ENCODE assay signal across 9 mouse cellular contexts in the genomic region with DNA sequence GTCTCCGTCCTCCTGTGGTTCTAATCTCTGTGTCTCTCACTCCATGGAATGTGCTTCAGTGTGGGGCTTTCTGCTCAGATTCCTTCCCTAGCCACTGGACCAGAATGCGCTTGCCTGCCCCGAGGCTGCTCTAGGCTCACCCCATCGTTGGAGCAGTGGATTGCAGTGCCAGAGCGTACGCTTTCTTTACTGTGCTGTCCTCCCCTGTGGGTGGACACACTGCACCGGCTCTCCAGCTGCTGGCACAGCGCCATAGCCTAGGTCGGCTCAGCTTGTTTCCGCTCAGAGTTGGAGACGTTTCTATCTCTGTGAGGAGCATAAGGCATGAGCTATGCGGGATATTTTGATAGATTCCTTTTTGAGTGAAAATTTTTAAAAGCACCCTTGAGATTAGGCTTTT. TPM values are rescaled to one million over a fixed set of nuclear protein-coding genes. Genes with fewer than 3 reads are reported as not detected.
DNase-seq lines count a peak whose midpoint lies in the region; ATAC-seq and TF ChIP-seq lines count a peak whose summit lies in the region.
"Had no signal": no experiment of that assay in that cellular context is flagged by ENCODE, and none has a peak within 500 bp of the region (broad histone marks: within the 10 kb centered on the region; RNA-seq: fewer than 3 reads in every experiment).

No protein-coding gene starts in this region.

- peak; percentile 43 to 50 for DNase-seq in left cerebral cortex, adult 18-20 months (ENCODE audit: low spot score in 2 of 2)
- DNase-seq in left cerebral cortex, adult 2 months (ENCODE audit: extremely low spot score in 1 of 2, low spot score in 2 of 2): no peak
- DNase-seq in adrenal gland, postnatal 14 days: peak; percentile 80
- peak; percentile 82 for DNase-seq in gastrocnemius, adult 2 months

- H3K9ac ChIP-seq in intestine, embryonic 16.5 days (ENCODE audit: low read depth, low read length): peak overlapping the region; percentile 31; the same call in 1 of the 2 replicates
- no peak overlapping the region for H3K9ac ChIP-seq in lung, embryonic 15.5 days
- no peak overlapping the region for H3K9ac ChIP-seq in stomach, embryonic 16.5 days (ENCODE audit: low read length)

- no peak overlapping the region for H3K4me3 ChIP-seq in left cerebral cortex, adult 2 months
- no peak overlapping the region for H3K4me3 ChIP-seq in gastrocnemius, adult 2 months
- no peak overlapping the region for H3K4me3 ChIP-seq in intestine, embryonic 16.5 days (ENCODE audit: low read length)
- H3K4me3 ChIP-seq in lung, embryonic 15.5 days: no peak overlapping the region
- H3K4me3 ChIP-seq in stomach, embryonic 16.5 days (replicated peaks; ENCODE audit: low read length): no peak overlapping the region
- H3K4me3 ChIP-seq: erythroblast, embryonic 14.5 days had no signal

- WGBS in intestine, embryonic 16.5 days: 47% methylated on average over 12 of the region's 12 CpGs
- WGBS in lung, embryonic 15.5 days: 21% methylated on average over 12 of the region's 12 CpGs
- WGBS in stomach, embryonic 16.5 days: 36% methylated on average over 12 of the region's 12 CpGs

- no peak for TF ChIP-seq CTCF in left cerebral cortex, adult 2 months (IDR thresholded peaks at IDR 0.05)
- no peak for TF ChIP-seq CTCF in gastrocnemius, adult 2 months (IDR thresholded peaks at IDR 0.05)

- no peaks in the 10 kb centered on the region for H3K27me3 ChIP-seq in intestine, embryonic 16.5 days (replicated peaks; ENCODE audit: control insufficient read depth, insufficient read depth, low read length)
- H3K27me3 ChIP-seq in lung, embryonic 15.5 days: no peaks in the 10 kb centered on the region
- no peaks in the 10 kb centered on the region for H3K27me3 ChIP-seq in stomach, embryonic 16.5 days (ENCODE audit: control insufficient read depth, insufficient read depth, low read length)

- peaks cover 47% of the 10 kb centered on the region for H3K4me1 ChIP-seq in intestine, embryonic 16.5 days (ENCODE audit: control insufficient read depth, insufficient read depth, low read length)
- peaks cover 32% of the 10 kb centered on the region for H3K4me1 ChIP-seq in lung, embryonic 15.5 days
- peaks cover 15% of the 10 kb centered on the region for H3K4me1 ChIP-seq in stomach, embryonic 16.5 days (ENCODE audit: control insufficient read depth, insufficient read depth, low read length)

- no peak overlapping the region for H3K4me2 ChIP-seq in intestine, embryonic 16.5 days (ENCODE audit: low read depth, low read length)
- H3K4me2 ChIP-seq in lung, embryonic 15.5 days: no peak overlapping the region
- H3K4me2 ChIP-seq in stomach, embryonic 16.5 days (ENCODE audit: low read depth, low read length): no peak overlapping the region

- intact Hi-C loops in left cerebral cortex, adult 2 months (cut with DNase I): no loop called here
- intact Hi-C loops in gastrocnemius, adult 2 months (cut with DNase I): no loop called here

- H3K36me3 ChIP-seq in intestine, embryonic 16.5 days (ENCODE audit: control insufficient read depth, insufficient read depth, low read length): no peaks in the 10 kb centered on the region
- H3K36me3 ChIP-seq in lung, embryonic 15.5 days: no peaks in the 10 kb centered on the region
- no peaks in the 10 kb centered on the region for H3K36me3 ChIP-seq in stomach, embryonic 16.5 days (ENCODE audit: control insufficient read depth, insufficient read depth, low read length)

- no peak overlapping the region for H3K27ac ChIP-seq in left cerebral cortex, adult 2 months
- peak overlapping the region; percentile 24; the same call in 1 of the 2 replicates for H3K27ac ChIP-seq in gastrocnemius, adult 2 months
- peak overlapping the region; percentile 17; the same call in 1 of the 2 replicates for H3K27ac ChIP-seq in intestine, embryonic 16.5 days (ENCODE audit: low read length)
- H3K27ac ChIP-seq in lung, embryonic 15.5 days: no peak overlapping the region
- H3K27ac ChIP-seq in stomach, embryonic 16.5 days (ENCODE audit: low read length): no peak overlapping the region

- H3K9me3 ChIP-seq in intestine, embryonic 16.5 days (ENCODE audit: control insufficient read depth, low read length): no peaks in the 10 kb centered on the region
- no peaks in the 10 kb centered on the region for H3K9me3 ChIP-seq in lung, embryonic 15.5 days
- H3K9me3 ChIP-seq in stomach, embryonic 16.5 days (replicated peaks; ENCODE audit: control insufficient read depth, low read length): no peaks in the 10 kb centered on the region

- ATAC-seq in intestine, embryonic 16.5 days: peak; percentile 41
- ATAC-seq in lung, embryonic 15.5 days (ENCODE audit: borderline replicate concordance, extremely low read depth, low FRiP score, low TSS enrichment): peak; percentile 76; the same call in 1 of the 2 replicates
- peak; percentile 65; the same call in 1 of the 2 replicates for ATAC-seq in stomach, embryonic 16.5 days (ENCODE audit: insufficient read depth, low FRiP score)
- no peak for ATAC-seq in activated CD4-positive, CD25-positive, alpha-beta regulatory T cell, adult 4 months

RNA-seq across cellular contexts. Expression of a gene that starts 31.4 kb away (rescaled TPM):
- total RNA-seq in left cerebral cortex, adult 18-20 months (2021): 10 to 100 TPM; 15.5 to 16.7 TPM
- 10 to 100 TPM; 14.7 to 16.6 TPM for total RNA-seq in left cerebral cortex, adult 2 months (2021)
- 48.4 and 49.2 TPM in 2 replicates for total RNA-seq in adrenal gland, postnatal 14 days (2021)
- 10 to 100 TPM; 22.9 to 29.6 TPM for total RNA-seq in gastrocnemius, adult 2 months (2021)
- 52.6 and 61.6 TPM in 2 replicates for polyA plus RNA-seq in intestine, embryonic 16.5 days (2015; fragmentation: Nextera tagmentation; extraction: Ambion mirVana)
- polyA plus RNA-seq in lung, embryonic 15.5 days (2015; fragmentation: Nextera tagmentation; extraction: Ambion mirVana): 28.2 and 29.5 TPM in 2 replicates
- 28.2 and 31.3 TPM in 2 replicates for polyA plus RNA-seq in stomach, embryonic 16.5 days (2015; fragmentation: Nextera tagmentation; extraction: Ambion mirVana)
- polyA plus RNA-seq in activated CD4-positive, CD25-positive, alpha-beta regulatory T cell, adult 4 months (2017; shearing (Covaris generic)): 1 to 10 TPM; 4.8 to 7.7 TPM

Comparison
In these comparisons a context has a peak if more than half of its experiments do, and no peak if none do; other contexts are left out.
1. DNase-seq: peak in left cerebral cortex, adult 18-20 months (2 of 2), adrenal gland, postnatal 14 days (single experiment) and gastrocnemius, adult 2 months (single experiment); none in left cerebral cortex, adult 2 months (0 of 2).
2. H3K27ac ChIP-seq: peak in gastrocnemius, adult 2 months (single experiment) and intestine, embryonic 16.5 days (single experiment); none in left cerebral cortex, adult 2 months (single experiment), lung, embryonic 15.5 days (single experiment) and stomach, embryonic 16.5 days (single experiment).